Mouse (Mus musculus): ENCODE data around the gene Sct.

GRCm38 (mm10) chr7:141275356-141275755 lies 3.6 kb downstream of the Sct start:
- TF ChIP-seq USF1 (IDR thresholded peaks at IDR 0.05; ENCODE audit: low read depth) (no peak), CTCF (IDR thresholded peaks at IDR 0.05; ENCODE audit: control insufficient read depth, insufficient read depth, insufficient read length) (no peak), MYOD1 (IDR thresholded peaks at IDR 0.05; ENCODE audit: control insufficient read depth, insufficient read length, low read depth) (no peak)
